Mouse (Mus musculus) urinary bladder, postnatal 36 days (tissue): ENCODE results near the gene Gm3618.
A peak's percentile ranks its signal among the peaks of the same experiment; 100 is the strongest.
"Not testable (repeated sequence)": the region's sequence is repeated elsewhere in the genome, so short reads cannot be mapped to it uniquely, and the experiment has no call there.

Source experiments
- DNase-seq, 2 experiments: peaks; one replicate each; pipeline ENCODE4 v3.0.0; 2022; ENCODE audit warnings: low spot score in 2 of 2, mixed read lengths in 1 of 2

The Gm3618 gene

DNA sequence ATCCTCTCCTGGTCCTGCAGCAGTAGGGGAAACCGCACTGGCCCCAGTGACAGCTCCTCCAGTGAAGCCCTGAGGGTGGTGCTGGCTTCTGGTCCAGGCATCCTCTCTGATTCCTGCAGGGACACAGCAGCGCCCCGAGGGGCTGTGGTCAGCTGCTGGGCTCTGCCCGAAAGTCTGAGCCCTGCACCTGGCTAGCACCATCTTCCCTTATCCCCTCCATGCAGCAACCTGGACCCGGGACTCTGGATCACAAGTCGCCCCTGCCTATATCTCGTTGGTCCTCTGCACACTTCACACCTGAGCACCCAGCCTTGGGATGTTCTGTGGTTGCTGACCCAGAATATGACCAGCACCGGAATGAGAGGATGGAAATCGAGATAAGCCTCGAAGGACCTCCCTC is at the start of gene Gm3618:
Gene Gm3618 (minus strand): TSS at position 101 of the 400 bp plus-strand sequence.
- DNase-seq: not testable (repeated sequence)

DNA sequence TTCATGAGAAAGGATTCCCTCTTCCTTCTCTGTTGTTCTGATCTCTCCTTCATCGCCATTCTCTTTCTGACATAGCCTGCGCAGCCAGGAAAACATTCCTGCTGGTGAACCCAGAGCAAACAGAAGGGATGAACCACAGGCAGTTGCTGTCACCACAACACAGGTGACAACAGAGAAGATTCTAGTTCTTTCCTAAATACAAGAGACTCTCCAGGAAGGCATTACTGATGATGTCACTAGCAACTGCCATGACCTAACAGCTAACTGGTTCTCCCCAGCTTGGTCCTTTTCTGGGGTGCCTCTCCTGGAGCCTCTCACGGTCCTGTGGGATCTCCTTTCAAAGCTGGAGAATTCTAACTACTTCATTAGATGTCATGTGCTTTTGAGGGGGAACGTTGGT is 46.7 kb upstream of the Gm3618 start, which contains the start of gene Gm16440:
Gene Gm16440 (minus strand): TSS at position 101 of the 400 bp plus-strand sequence.
- not testable (repeated sequence) for DNase-seq

DNA sequence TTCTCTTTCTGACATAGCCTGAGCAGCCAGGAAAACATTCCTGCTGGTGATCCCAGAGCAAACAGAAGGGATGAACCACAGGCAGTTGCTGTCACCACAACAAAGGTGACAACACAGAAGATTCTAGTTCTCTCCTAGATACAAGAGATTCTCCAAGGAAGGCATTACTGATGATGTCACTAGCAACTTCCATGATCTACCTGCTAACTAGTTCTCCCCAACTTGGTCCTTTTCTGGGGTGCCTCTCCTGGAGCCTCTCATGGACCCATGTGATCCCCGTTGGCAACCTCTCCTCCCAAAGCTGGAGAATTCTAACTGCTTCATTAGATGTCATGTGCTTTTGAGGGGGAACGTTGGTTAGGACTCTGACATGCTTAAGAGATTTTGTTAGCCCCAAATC is 38.7 kb downstream of the Gm3618 start, which contains the start of gene Gm21103:
Gene Gm21103 (minus strand): TSS at position 101 of the 400 bp plus-strand sequence.
- DNase-seq: not testable (repeated sequence)

DNA sequence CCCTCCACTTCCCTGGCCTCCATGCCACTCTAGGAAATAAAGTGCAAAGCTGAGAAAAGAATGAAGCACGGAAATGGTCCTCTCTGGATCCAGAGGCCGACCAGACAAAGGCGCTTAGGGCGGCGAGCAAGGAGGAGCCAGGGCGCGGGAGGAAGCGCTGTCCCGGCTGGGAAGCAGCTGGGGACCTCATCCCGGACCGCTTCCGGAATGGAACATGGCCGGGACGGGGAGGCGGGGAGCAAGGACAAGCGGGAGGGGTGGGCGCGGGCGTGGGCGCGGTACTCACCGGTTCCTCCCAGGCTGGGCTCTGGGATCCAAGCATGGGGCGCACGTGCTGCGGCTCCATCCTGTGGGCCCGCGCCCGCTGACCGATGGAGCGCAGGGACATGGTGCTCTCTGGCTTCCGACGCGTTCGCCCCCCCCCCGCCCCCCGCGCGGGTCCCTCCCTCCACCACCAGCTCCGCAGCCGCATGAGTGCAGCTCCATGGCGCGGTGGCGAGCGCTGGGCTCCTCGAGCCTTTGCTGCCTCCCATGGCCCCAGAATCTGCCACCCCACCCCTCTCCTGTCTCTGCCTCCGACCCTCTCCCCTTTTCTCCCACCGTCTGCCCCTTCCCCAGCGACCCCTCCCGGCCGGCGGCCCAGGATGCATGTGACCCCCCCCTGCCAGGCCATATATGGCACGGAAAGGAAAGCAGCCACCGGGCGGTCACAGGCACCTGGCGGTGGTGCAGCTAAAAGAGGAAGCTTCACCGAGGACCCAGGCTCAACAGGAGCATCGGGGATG is 56.4 kb downstream of the Gm3618 start, which contains the start of gene Gm3411:
Gene Gm3411 (minus strand): TSS at position 320 of the 785 bp plus-strand sequence.
- peak; percentile 32 to 57 for DNase-seq
